In the genomic region with DNA sequence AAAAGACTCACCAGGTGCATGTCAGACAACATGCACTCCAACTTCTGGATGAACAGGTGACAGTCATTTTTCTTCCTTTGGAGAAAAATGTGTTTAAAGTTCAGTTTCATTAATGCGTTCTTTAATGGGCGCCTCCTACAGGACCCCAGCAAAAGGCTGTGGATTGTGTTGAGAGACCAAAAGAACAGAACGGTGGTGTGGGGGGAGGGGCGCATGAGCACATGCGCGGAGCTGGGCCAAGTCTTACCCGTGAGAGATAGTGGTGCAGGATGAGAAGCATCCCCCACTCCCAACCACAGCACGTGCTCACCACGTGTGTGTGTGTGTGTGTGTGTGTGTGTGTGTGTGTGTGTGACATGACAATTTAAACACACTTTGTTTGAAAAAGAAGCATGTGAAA, we compare ENCODE assay signal across 25 mouse cellular contexts.
DNase-seq lines count a peak whose midpoint lies in the region; ATAC-seq and TF ChIP-seq lines count a peak whose summit lies in the region.
"Had no signal": no experiment of that assay in that cellular context is flagged by ENCODE, and none has a peak within 500 bp of the region (broad histone marks: within the 10 kb centered on the region; RNA-seq: fewer than 3 reads in every experiment).

No protein-coding gene starts in this region.

- ATAC-seq in liver, embryonic 11.5 days (replicated peaks; ENCODE audit: low FRiP score): no peak
- ATAC-seq in lung, postnatal 0 days: no peak
- ATAC-seq: forebrain, embryonic 15.5 days; hindbrain, embryonic 16.5 days; inflammation-experienced regulatory T-cells, adult 6 months had no signal

- no peak overlapping the region for H3K4me2 ChIP-seq in liver, embryonic 11.5 days
- H3K4me2 ChIP-seq in lung, postnatal 0 days (replicated peaks; ENCODE audit: low read depth, low read length): no peak overlapping the region
- H3K4me2 ChIP-seq: embryonic facial prominence, embryonic 12.5 days; embryonic facial prominence, embryonic 15.5 days; forebrain, embryonic 15.5 days; hindbrain, embryonic 13.5 days had no signal

- peak; percentile 31 to 42 for DNase-seq in cerebellum, postnatal 10 days
- no peak for DNase-seq in cerebellum, postnatal 4 days (ENCODE audit: low spot score in 2 of 2)
- peak; percentile 5 for DNase-seq in liver
- no peak for DNase-seq in liver, embryonic 11.5 days (ENCODE audit: low spot score)
- DNase-seq in ES-CJ7 (ENCODE audit: low read depth, low spot score): peak; percentile 96
- peak; percentile 96 for DNase-seq in ZHBTc4 (ENCODE audit: low read depth, low spot score)
- DNase-seq in hindbrain, embryonic 10.5 days (ENCODE audit: low spot score): no peak
- DNase-seq in lung, postnatal 0 days (ENCODE audit: low spot score): no peak
- DNase-seq: adrenal gland, adult 8-10 months; adrenal gland, postnatal 25 days; B cell, adult 2 months; cerebellum, adult 11-12 months; cerebellum, adult 8-10 months; cerebellum, postnatal 14 days; gastrocnemius, postnatal 25 days; heart, adult 2 months; kidney, adult 11 months; kidney, adult 8-10 months had no signal

- no peak for TF ChIP-seq CTCF in lung, postnatal 0 days (IDR thresholded peaks at IDR 0.05)

- H3K4me1 ChIP-seq in liver, embryonic 11.5 days (replicated peaks; ENCODE audit: control insufficient read depth, insufficient read depth, low read length): no peaks in the 10 kb centered on the region
- no peaks in the 10 kb centered on the region for H3K4me1 ChIP-seq in hindbrain, embryonic 10.5 days (replicated peaks)
- H3K4me1 ChIP-seq in lung, postnatal 0 days (ENCODE audit: insufficient read depth, low read depth, low read length): no peaks in the 10 kb centered on the region
- H3K4me1 ChIP-seq: embryonic facial prominence, embryonic 12.5 days; embryonic facial prominence, embryonic 15.5 days; forebrain, embryonic 15.5 days; heart, embryonic 10.5 days; hindbrain, embryonic 13.5 days had no signal

- no peaks in the 10 kb centered on the region for H3K36me3 ChIP-seq in liver, embryonic 11.5 days (ENCODE audit: control insufficient read depth, insufficient read depth, low read length)
- no peaks in the 10 kb centered on the region for H3K36me3 ChIP-seq in hindbrain, embryonic 10.5 days
- H3K36me3 ChIP-seq in lung, postnatal 0 days (ENCODE audit: insufficient read depth, low read length): no peaks in the 10 kb centered on the region
- H3K36me3 ChIP-seq: embryonic facial prominence, embryonic 12.5 days; embryonic facial prominence, embryonic 15.5 days; forebrain, embryonic 15.5 days; heart, embryonic 10.5 days; hindbrain, embryonic 13.5 days had no signal

- H3K27me3 ChIP-seq in liver, embryonic 11.5 days (replicated peaks; ENCODE audit: control insufficient read depth, insufficient read depth, low read length): no peaks in the 10 kb centered on the region
- H3K27me3 ChIP-seq in hindbrain, embryonic 10.5 days (ENCODE audit: insufficient read depth, poor library complexity, severe bottlenecking): no peaks in the 10 kb centered on the region
- H3K27me3 ChIP-seq in lung, postnatal 0 days (replicated peaks; ENCODE audit: insufficient read depth, low read length): no peaks in the 10 kb centered on the region
- H3K27me3 ChIP-seq: embryonic facial prominence, embryonic 12.5 days; embryonic facial prominence, embryonic 15.5 days; forebrain, embryonic 15.5 days; hindbrain, embryonic 13.5 days had no signal

- H3K4me3 ChIP-seq in liver, embryonic 11.5 days (ENCODE audit: low read depth, low read length): no peak overlapping the region
- H3K4me3 ChIP-seq in hindbrain, embryonic 10.5 days: no peak overlapping the region
- no peak overlapping the region for H3K4me3 ChIP-seq in lung, postnatal 0 days (ENCODE audit: low read depth, low read length)
- H3K4me3 ChIP-seq: embryonic facial prominence, embryonic 12.5 days; embryonic facial prominence, embryonic 15.5 days; forebrain, embryonic 15.5 days; heart, adult 2 months; heart, embryonic 10.5 days; hindbrain, embryonic 13.5 days had no signal

- H3K9me3 ChIP-seq in liver, embryonic 11.5 days (ENCODE audit: control insufficient read depth, low read length): peaks cover 3% of the 10 kb centered on the region; the same call in 1 of the 2 replicates
- H3K9me3 ChIP-seq in hindbrain, embryonic 10.5 days: no peaks in the 10 kb centered on the region
- H3K9me3 ChIP-seq in lung, postnatal 0 days (ENCODE audit: low read length): no peaks in the 10 kb centered on the region
- H3K9me3 ChIP-seq: embryonic facial prominence, embryonic 12.5 days; embryonic facial prominence, embryonic 15.5 days; forebrain, embryonic 15.5 days; heart, embryonic 10.5 days; hindbrain, embryonic 13.5 days had no signal

- H3K27ac ChIP-seq in liver, embryonic 11.5 days (ENCODE audit: low read depth, low read length): no peak overlapping the region
- no peak overlapping the region for H3K27ac ChIP-seq in hindbrain, embryonic 10.5 days
- no peak overlapping the region for H3K27ac ChIP-seq in lung, postnatal 0 days (ENCODE audit: low read length)
- H3K27ac ChIP-seq: embryonic facial prominence, embryonic 12.5 days; embryonic facial prominence, embryonic 15.5 days; forebrain, embryonic 15.5 days; heart, adult 2 months; heart, embryonic 10.5 days; hindbrain, embryonic 13.5 days had no signal

- no peak overlapping the region for H3K9ac ChIP-seq in liver, embryonic 11.5 days (ENCODE audit: low read depth, low read length)
- H3K9ac ChIP-seq in lung, postnatal 0 days (replicated peaks; ENCODE audit: low read depth): no peak overlapping the region
- H3K9ac ChIP-seq: embryonic facial prominence, embryonic 12.5 days; embryonic facial prominence, embryonic 15.5 days; forebrain, embryonic 15.5 days; hindbrain, embryonic 13.5 days had no signal

- 69% methylated on average over 9 of the region's 9 CpGs for WGBS in liver, embryonic 11.5 days
- 82% methylated on average over 9 of the region's 9 CpGs for WGBS in hindbrain, embryonic 10.5 days
- 69% methylated on average over 9 of the region's 9 CpGs for WGBS in lung, postnatal 0 days

- TF ChIP-seq EP300 in lung, postnatal 0 days (IDR thresholded peaks at IDR 0.05): no peak

Comparison
In these comparisons a context has a peak if more than half of its experiments do, and no peak if none do; other contexts are left out.
1. DNase-seq: peak in cerebellum, postnatal 10 days (2 of 2), liver (single experiment), ES-CJ7 (single experiment) and ZHBTc4 (single experiment); none in cerebellum, postnatal 4 days (0 of 2), liver, embryonic 11.5 days (single experiment), hindbrain, embryonic 10.5 days (single experiment) and lung, postnatal 0 days (single experiment).